Mouse (Mus musculus): ENCODE data around the gene Gm44973.

Gene Gm44973

GRCm38 (mm10) chr7:5080815-5081214 is 65.5 kb downstream of the Gm44973 start:
- no peak for DNase-seq (ENCODE audit: low read depth)

- peak; percentile 71 for DNase-seq (ENCODE audit: low read depth)
Measured at GRCm38 (mm10) chr7:5081241-5081640, 65.9 kb downstream of the Gm44973 start.

- DNase-seq (ENCODE audit: low read depth), result no peak
Measured at GRCm38 (mm10) chr7:5081939-5082338, 66.6 kb downstream of the Gm44973 start.
